In genomic region chr8:78096383-78096782, GRCm38 (mm10) we compare ENCODE assay signal across 16 mouse cellular contexts.
DNase-seq lines count a peak whose midpoint lies in the region; ATAC-seq and TF ChIP-seq lines count a peak whose summit lies in the region.
"Had no signal": no experiment of that assay in that cellular context is flagged by ENCODE, and none has a peak within 500 bp of the region (broad histone marks: within the 10 kb centered on the region; RNA-seq: fewer than 3 reads in every experiment).

No protein-coding gene starts in this region.

- no peaks in the 10 kb centered on the region for H3K9me3 ChIP-seq in intestine, postnatal 0 days (ENCODE audit: control insufficient read depth)
- no peaks in the 10 kb centered on the region for H3K9me3 ChIP-seq in intestine, embryonic 15.5 days
- H3K9me3 ChIP-seq in midbrain, postnatal 0 days (ENCODE audit: low read length) = no peaks in the 10 kb centered on the region
- no peaks in the 10 kb centered on the region for H3K9me3 ChIP-seq in midbrain, embryonic 13.5 days
- H3K9me3 ChIP-seq in stomach, postnatal 0 days (ENCODE audit: control insufficient read depth, low read length) = no peaks in the 10 kb centered on the region
- H3K9me3 ChIP-seq: embryonic facial prominence, embryonic 15.5 days; G1E; kidney, embryonic 15.5 days; lung, embryonic 15.5 days; midbrain, embryonic 12.5 days had no signal

- no peak for TF ChIP-seq POLR2A in cerebellum, adult 2 months (IDR thresholded peaks at IDR 0.05; ENCODE audit: borderline replicate concordance, insufficient read depth, low read length)

- WGBS in cerebellum, adult 2 months = 19% methylated on average over 5 of the region's 5 CpGs
- WGBS in intestine, postnatal 0 days = 68% methylated on average over 5 of the region's 5 CpGs
- 69% methylated on average over 5 of the region's 5 CpGs for WGBS in intestine, embryonic 15.5 days
- 51% methylated on average over 5 of the region's 5 CpGs for WGBS in midbrain, postnatal 0 days
- 61% methylated on average over 5 of the region's 5 CpGs for WGBS in midbrain, embryonic 13.5 days
- WGBS in stomach, postnatal 0 days = 63% methylated on average over 5 of the region's 5 CpGs

- H3K27ac ChIP-seq in cerebellum, adult 2 months (ENCODE audit: insufficient read depth, low read length) = no peak overlapping the region
- no peak overlapping the region for H3K27ac ChIP-seq in intestine, postnatal 0 days (ENCODE audit: low read depth, low read length)
- H3K27ac ChIP-seq in intestine, embryonic 15.5 days = no peak overlapping the region
- no peak overlapping the region for H3K27ac ChIP-seq in midbrain, postnatal 0 days (ENCODE audit: low read depth, low read length)
- H3K27ac ChIP-seq in midbrain, embryonic 13.5 days = no peak overlapping the region
- no peak overlapping the region for H3K27ac ChIP-seq in stomach, postnatal 0 days (replicated peaks)
- H3K27ac ChIP-seq: embryonic facial prominence, embryonic 15.5 days; kidney, embryonic 15.5 days; lung, embryonic 15.5 days; midbrain, embryonic 12.5 days had no signal

- TF ChIP-seq EP300 in stomach, postnatal 0 days (optimal IDR thresholded peaks at IDR 0.05) = no peak

- H3K27me3 ChIP-seq in cerebellum, adult 2 months (ENCODE audit: control insufficient read depth, insufficient read depth, low read length) = no peaks in the 10 kb centered on the region; the same call in 1 of the 2 replicates
- H3K27me3 ChIP-seq in intestine, postnatal 0 days (replicated peaks; ENCODE audit: control insufficient read depth, insufficient read depth, low read length) = no peaks in the 10 kb centered on the region
- H3K27me3 ChIP-seq in intestine, embryonic 15.5 days (replicated peaks) = no peaks in the 10 kb centered on the region
- no peaks in the 10 kb centered on the region for H3K27me3 ChIP-seq in midbrain, postnatal 0 days (ENCODE audit: insufficient read depth, low read length)
- no peaks in the 10 kb centered on the region for H3K27me3 ChIP-seq in midbrain, embryonic 13.5 days
- H3K27me3 ChIP-seq in stomach, postnatal 0 days (ENCODE audit: control insufficient read depth, insufficient read depth, low read length) = no peaks in the 10 kb centered on the region
- H3K27me3 ChIP-seq: embryonic facial prominence, embryonic 15.5 days; kidney, embryonic 15.5 days; lung, embryonic 15.5 days; midbrain, embryonic 12.5 days had no signal

- DNase-seq in cerebellum, adult 2 months = no peak
- no peak for DNase-seq in cerebellum, postnatal 10 days
- no peak for DNase-seq in midbrain, postnatal 0 days (ENCODE audit: low spot score)
- no peak for DNase-seq in stomach, postnatal 0 days (ENCODE audit: low spot score)
- no peak for DNase-seq in right cerebral cortex, postnatal 4 days
- DNase-seq: adrenal gland, postnatal 36 days; cerebellum, adult 11 months; thymus, postnatal 14 days had no signal

- ATAC-seq in intestine, postnatal 0 days = no peak
- no peak for ATAC-seq in intestine, embryonic 15.5 days
- ATAC-seq in midbrain, postnatal 0 days (ENCODE audit: low FRiP score) = no peak
- no peak for ATAC-seq in midbrain, embryonic 13.5 days
- ATAC-seq in stomach, postnatal 0 days (ENCODE audit: low FRiP score, low TSS enrichment) = no peak

- H3K9ac ChIP-seq in intestine, postnatal 0 days (ENCODE audit: low read depth, low read length) = no peak overlapping the region
- no peak overlapping the region for H3K9ac ChIP-seq in intestine, embryonic 15.5 days
- H3K9ac ChIP-seq in midbrain, postnatal 0 days (replicated peaks; ENCODE audit: low read length, poor library complexity, severe bottlenecking) = no peak overlapping the region
- H3K9ac ChIP-seq in midbrain, embryonic 13.5 days (replicated peaks) = no peak overlapping the region
- H3K9ac ChIP-seq in stomach, postnatal 0 days (ENCODE audit: low read length) = no peak overlapping the region
- H3K9ac ChIP-seq: embryonic facial prominence, embryonic 15.5 days; kidney, embryonic 15.5 days; lung, embryonic 15.5 days; midbrain, embryonic 12.5 days had no signal

- H3K36me3 ChIP-seq in intestine, postnatal 0 days (ENCODE audit: control insufficient read depth, insufficient read depth) = no peaks in the 10 kb centered on the region
- H3K36me3 ChIP-seq in intestine, embryonic 15.5 days = no peaks in the 10 kb centered on the region
- H3K36me3 ChIP-seq in midbrain, postnatal 0 days (ENCODE audit: insufficient read depth, low read length) = no peaks in the 10 kb centered on the region
- H3K36me3 ChIP-seq in midbrain, embryonic 13.5 days = no peaks in the 10 kb centered on the region
- no peaks in the 10 kb centered on the region for H3K36me3 ChIP-seq in stomach, postnatal 0 days (ENCODE audit: control insufficient read depth, insufficient read depth, low read length)
- H3K36me3 ChIP-seq: embryonic facial prominence, embryonic 15.5 days; G1E; kidney, embryonic 15.5 days; lung, embryonic 15.5 days; midbrain, embryonic 12.5 days had no signal

- no peaks in the 10 kb centered on the region for H3K4me1 ChIP-seq in cerebellum, adult 2 months (ENCODE audit: control insufficient read depth, insufficient read depth, low read length)
- no peaks in the 10 kb centered on the region for H3K4me1 ChIP-seq in intestine, postnatal 0 days (replicated peaks; ENCODE audit: control insufficient read depth, insufficient read depth, low read length)
- no peaks in the 10 kb centered on the region for H3K4me1 ChIP-seq in intestine, embryonic 15.5 days (replicated peaks)
- no peaks in the 10 kb centered on the region for H3K4me1 ChIP-seq in midbrain, postnatal 0 days (ENCODE audit: insufficient read depth, low read length)
- H3K4me1 ChIP-seq in midbrain, embryonic 13.5 days (replicated peaks) = peaks cover 16% of the 10 kb centered on the region
- H3K4me1 ChIP-seq in stomach, postnatal 0 days (replicated peaks; ENCODE audit: control insufficient read depth, insufficient read depth) = no peaks in the 10 kb centered on the region
- H3K4me1 ChIP-seq: embryonic facial prominence, embryonic 15.5 days; kidney, embryonic 15.5 days had no signal

- no peak overlapping the region for H3K4me2 ChIP-seq in intestine, postnatal 0 days (replicated peaks; ENCODE audit: low read depth)
- no peak overlapping the region for H3K4me2 ChIP-seq in intestine, embryonic 15.5 days (replicated peaks)
- no peak overlapping the region for H3K4me2 ChIP-seq in midbrain, postnatal 0 days (ENCODE audit: low read depth, low read length, poor library complexity, severe bottlenecking)
- H3K4me2 ChIP-seq in midbrain, embryonic 13.5 days (replicated peaks) = no peak overlapping the region
- H3K4me2 ChIP-seq in stomach, postnatal 0 days (replicated peaks; ENCODE audit: low read depth) = no peak overlapping the region

- H3K4me3 ChIP-seq in cerebellum, adult 2 months (replicated peaks; ENCODE audit: insufficient read depth, low read depth, low read length) = no peak overlapping the region
- H3K4me3 ChIP-seq in intestine, postnatal 0 days (ENCODE audit: low read depth, low read length) = no peak overlapping the region
- no peak overlapping the region for H3K4me3 ChIP-seq in intestine, embryonic 15.5 days (replicated peaks)
- no peak overlapping the region for H3K4me3 ChIP-seq in midbrain, postnatal 0 days (ENCODE audit: low read depth, low read length)
- no peak overlapping the region for H3K4me3 ChIP-seq in midbrain, embryonic 13.5 days (replicated peaks)
- H3K4me3 ChIP-seq in stomach, postnatal 0 days (ENCODE audit: low read depth, low read length) = no peak overlapping the region
- H3K4me3 ChIP-seq: embryonic facial prominence, embryonic 15.5 days; kidney, embryonic 15.5 days; lung, embryonic 15.5 days; midbrain, embryonic 12.5 days had no signal

- TF ChIP-seq CTCF in cerebellum, adult 2 months (IDR thresholded peaks at IDR 0.05; ENCODE audit: borderline replicate concordance, insufficient read depth, low read depth, low read length) = peak; percentile 40; the same call in 1 of the 2 replicates
- peak; percentile 58 for TF ChIP-seq CTCF in intestine, postnatal 0 days (IDR thresholded peaks at IDR 0.05; ENCODE audit: low read depth)
- TF ChIP-seq CTCF in midbrain, postnatal 0 days (IDR thresholded peaks at IDR 0.05) = peak; percentile 59
- TF ChIP-seq CTCF in stomach, postnatal 0 days (IDR thresholded peaks at IDR 0.05; ENCODE audit: low read depth) = peak; percentile 64
